25 mouse cellular contexts compared by ENCODE assay signal in genomic region chr10:127129431-127129830, GRCm38 (mm10). TPM values are rescaled to one million over a fixed set of nuclear protein-coding genes. Genes with fewer than 3 reads are reported as not detected.
DNase-seq lines count a peak whose midpoint lies in the region; ATAC-seq lines count a peak whose summit lies in the region.
"Had no signal": no experiment of that assay in that cellular context is flagged by ENCODE, and none has a peak within 500 bp of the region (broad histone marks: within the 10 kb centered on the region; RNA-seq: fewer than 3 reads in every experiment).

No protein-coding gene starts in this region.

- H3K27ac ChIP-seq in hindbrain, embryonic 12.5 days, result no peak overlapping the region
- no peak overlapping the region for H3K27ac ChIP-seq in intestine, embryonic 16.5 days (ENCODE audit: low read length)
- H3K27ac ChIP-seq: forebrain, embryonic 12.5 days; gastrocnemius, adult 2 months; hindbrain, embryonic 14.5 days; intestine, embryonic 15.5 days; limb, embryonic 10.5 days; midbrain, embryonic 15.5 days had no signal

- no peaks in the 10 kb centered on the region for H3K4me1 ChIP-seq in hindbrain, embryonic 12.5 days
- peaks cover 3% of the 10 kb centered on the region; the same call in 1 of the 2 replicates for H3K4me1 ChIP-seq in intestine, embryonic 16.5 days (ENCODE audit: control insufficient read depth, insufficient read depth, low read length)
- H3K4me1 ChIP-seq: forebrain, embryonic 12.5 days; limb, embryonic 10.5 days; midbrain, embryonic 15.5 days had no signal

- no peaks in the 10 kb centered on the region for H3K9me3 ChIP-seq in hindbrain, embryonic 12.5 days (replicated peaks)
- no peaks in the 10 kb centered on the region for H3K9me3 ChIP-seq in intestine, embryonic 16.5 days (ENCODE audit: control insufficient read depth, low read length)
- H3K9me3 ChIP-seq: forebrain, embryonic 12.5 days; intestine, embryonic 15.5 days; limb, embryonic 10.5 days; midbrain, embryonic 15.5 days had no signal

- no peak overlapping the region for H3K4me3 ChIP-seq in hindbrain, embryonic 12.5 days
- H3K4me3 ChIP-seq in intestine, embryonic 16.5 days (ENCODE audit: low read length), result no peak overlapping the region
- H3K4me3 ChIP-seq: forebrain, embryonic 12.5 days; gastrocnemius, adult 2 months; intestine, embryonic 15.5 days; limb, embryonic 10.5 days; midbrain, embryonic 15.5 days; myocyte had no signal

- H3K36me3 ChIP-seq in hindbrain, embryonic 12.5 days, result no peaks in the 10 kb centered on the region
- H3K36me3 ChIP-seq in intestine, embryonic 16.5 days (ENCODE audit: control insufficient read depth, insufficient read depth, low read length), result no peaks in the 10 kb centered on the region
- H3K36me3 ChIP-seq: forebrain, embryonic 12.5 days; intestine, embryonic 15.5 days; limb, embryonic 10.5 days; midbrain, embryonic 15.5 days had no signal

- 58% methylated on average over 4 of the region's 4 CpGs for WGBS in hindbrain, embryonic 12.5 days
- WGBS in intestine, embryonic 16.5 days, result 67% methylated on average over 4 of the region's 4 CpGs

- H3K27me3 ChIP-seq in hindbrain, embryonic 12.5 days, result no peaks in the 10 kb centered on the region
- H3K27me3 ChIP-seq in intestine, embryonic 16.5 days (replicated peaks; ENCODE audit: control insufficient read depth, insufficient read depth, low read length), result no peaks in the 10 kb centered on the region
- H3K27me3 ChIP-seq: CH12.LX; intestine, embryonic 15.5 days; midbrain, embryonic 15.5 days; Patski had no signal

- ATAC-seq in hindbrain, embryonic 12.5 days (ENCODE audit: low FRiP score), result no peak
- no peak for ATAC-seq in intestine, embryonic 16.5 days
- ATAC-seq: intestine, embryonic 15.5 days; liver, postnatal 0 days; midbrain, embryonic 15.5 days; Patski had no signal

- peak; percentile 45 for DNase-seq in adrenal gland, adult 2 months
- no peak for DNase-seq in adrenal gland, adult 8-10 months
- DNase-seq in testis, postnatal 14 days (ENCODE audit: low spot score), result peak; percentile 43
- no peak for DNase-seq in testis, postnatal 10 days (ENCODE audit: low spot score)
- DNase-seq in adrenal gland, postnatal 36 days, result peak; percentile 25 to 46
- no peak for DNase-seq in T-cell, adult 2 months (ENCODE audit: low spot score)
- DNase-seq: cerebellum, adult 9-11 months; gastrocnemius, adult 2 months; heart, postnatal 10 days; kidney, postnatal 36 days; layer of hippocampus, adult 9-11 months; liver, postnatal 0 days; right cerebral cortex, postnatal 14 days; spleen, adult 18-20 months had no signal

- H3K9ac ChIP-seq in hindbrain, embryonic 12.5 days, result no peak overlapping the region
- H3K9ac ChIP-seq in intestine, embryonic 16.5 days (ENCODE audit: low read depth, low read length), result no peak overlapping the region
- H3K9ac ChIP-seq: forebrain, embryonic 12.5 days; hindbrain, embryonic 14.5 days; intestine, embryonic 15.5 days; liver, postnatal 0 days; midbrain, embryonic 15.5 days had no signal

- no peak overlapping the region for H3K4me2 ChIP-seq in hindbrain, embryonic 12.5 days (replicated peaks)
- no peak overlapping the region for H3K4me2 ChIP-seq in intestine, embryonic 16.5 days (ENCODE audit: low read depth, low read length)
- H3K4me2 ChIP-seq: forebrain, embryonic 12.5 days; heart, embryonic 11.5 days; hindbrain, embryonic 14.5 days; intestine, embryonic 15.5 days; midbrain, embryonic 15.5 days had no signal

RNA-seq across cellular contexts. Expression of gene Os9, which starts 8.5 kb away (rescaled TPM):
- 100 to 1,000 TPM; 127 to 147 TPM for total RNA-seq in adrenal gland, adult 2 months (2021)
- 82.2 and 108 TPM in 2 replicates for polyA plus RNA-seq in adrenal gland, adult 2 months (2012; rRNA removed)
- total RNA-seq in adrenal gland, adult 8-10 months (2022), result 100 to 1,000 TPM; 139 to 153 (median 150) TPM
- total RNA-seq in adrenal gland, postnatal 36 days (2021), result 100 to 1,000 TPM; 120 to 138 TPM
- 118 TPM in 2 replicates for polyA plus RNA-seq in hindbrain, embryonic 12.5 days (2016; fragmentation: Nextera tagmentation; extraction: Ambion mirVana)
- 110 and 116 TPM in 2 replicates for polyA plus RNA-seq in intestine, embryonic 16.5 days (2015; fragmentation: Nextera tagmentation; extraction: Ambion mirVana)

RNA-seq across cellular contexts. Expression of gene B4galnt1, which starts 35.6 kb away (rescaled TPM):
- total RNA-seq in adrenal gland, adult 2 months (2021), result 10 to 100 TPM in 1 of 2 experiments, 1 to 10 TPM in 1; 8.3 to 11.6 TPM
- polyA plus RNA-seq in adrenal gland, adult 2 months (2012; rRNA removed), result 17.8 and 19.1 TPM in 2 replicates
- total RNA-seq in adrenal gland, adult 8-10 months (2022), result 10 to 100 TPM in 2 of 4 experiments, 1 to 10 TPM in 2; 8.8 to 13.4 (median 11.1) TPM
- 1 to 10 TPM; 6.3 to 6.8 TPM for total RNA-seq in adrenal gland, postnatal 36 days (2021)
- 21.6 and 25.8 TPM in 2 replicates for polyA plus RNA-seq in hindbrain, embryonic 12.5 days (2016; fragmentation: Nextera tagmentation; extraction: Ambion mirVana)
- 65.6 and 66.7 TPM in 2 replicates for polyA plus RNA-seq in intestine, embryonic 16.5 days (2015; fragmentation: Nextera tagmentation; extraction: Ambion mirVana)

RNA-seq across cellular contexts. Expression of gene Slc26a10, which starts 51.0 kb away (rescaled TPM):
- total RNA-seq in adrenal gland, adult 2 months (2021), result under 1 TPM; 0.35 to 0.58 TPM
- 1.1 and 2.4 TPM in 2 replicates for polyA plus RNA-seq in adrenal gland, adult 2 months (2012; rRNA removed)
- total RNA-seq in adrenal gland, adult 8-10 months (2022), result 1 to 10 TPM in 1 of 4 experiments, under 1 TPM in 3; 0.21 to 2.3 (median 0.48) TPM
- 1 to 10 TPM in 1 of 2 experiments, under 1 TPM in 1; 0.89 to 1.1 TPM for total RNA-seq in adrenal gland, postnatal 36 days (2021)
- 1.2 and 2.2 TPM in 2 replicates for polyA plus RNA-seq in hindbrain, embryonic 12.5 days (2016; fragmentation: Nextera tagmentation; extraction: Ambion mirVana)
- 1.0 and 1.1 TPM in 2 replicates for polyA plus RNA-seq in intestine, embryonic 16.5 days (2015; fragmentation: Nextera tagmentation; extraction: Ambion mirVana)

RNA-seq across cellular contexts. Expression of gene Agap2, which starts 54.3 kb away (rescaled TPM):
- 1 to 10 TPM; 2.2 to 3.8 TPM for total RNA-seq in adrenal gland, adult 2 months (2021)
- polyA plus RNA-seq in adrenal gland, adult 2 months (2012; rRNA removed), result 8.7 and 9.8 TPM in 2 replicates
- total RNA-seq in adrenal gland, adult 8-10 months (2022), result 1 to 10 TPM; 3.0 to 7.5 (median 5.5) TPM
- total RNA-seq in adrenal gland, postnatal 36 days (2021), result 1 to 10 TPM; 2.2 to 3.4 TPM
- polyA plus RNA-seq in hindbrain, embryonic 12.5 days (2016; fragmentation: Nextera tagmentation; extraction: Ambion mirVana), result 1.7 and 2.0 TPM in 2 replicates
- polyA plus RNA-seq in intestine, embryonic 16.5 days (2015; fragmentation: Nextera tagmentation; extraction: Ambion mirVana), result 0.05 and 0.21 TPM in 2 replicates

RNA-seq across cellular contexts. Expression of gene Tspan31, which starts 59.4 kb away (rescaled TPM):
- 100 to 1,000 TPM; 115 to 129 TPM for total RNA-seq in adrenal gland, adult 2 months (2021)
- polyA plus RNA-seq in adrenal gland, adult 2 months (2012; rRNA removed), result 53.3 and 62.3 TPM in 2 replicates
- 100 to 1,000 TPM; 120 to 138 (median 128) TPM for total RNA-seq in adrenal gland, adult 8-10 months (2022)
- 100 to 1,000 TPM; 106 to 118 TPM for total RNA-seq in adrenal gland, postnatal 36 days (2021)
- 141 and 148 TPM in 2 replicates for polyA plus RNA-seq in hindbrain, embryonic 12.5 days (2016; fragmentation: Nextera tagmentation; extraction: Ambion mirVana)
- polyA plus RNA-seq in intestine, embryonic 16.5 days (2015; fragmentation: Nextera tagmentation; extraction: Ambion mirVana), result 189 and 206 TPM in 2 replicates

Comparison
In these comparisons a context has a peak if more than half of its experiments do, and no peak if none do; other contexts are left out.
1. DNase-seq: peak in adrenal gland, adult 2 months (single experiment), testis, postnatal 14 days (single experiment) and adrenal gland, postnatal 36 days (2 of 2); none in adrenal gland, adult 8-10 months (single experiment), testis, postnatal 10 days (single experiment) and T-cell, adult 2 months (single experiment).